Mouse (Mus musculus) neural tube, embryonic 13.5 days (tissue): ENCODE results near the gene Ensa. TPM values are rescaled to one million over a fixed set of nuclear protein-coding genes. Genes with fewer than 3 reads are reported as not detected.

ENCODE experiments used
- ATAC-seq: fragments of 200-750 bp; cut with Nextera tagmentation; 2 replicates; pipeline ENCODE4 v1.8.0; 2017; ENCODE audit warnings: low read depth, mild to moderate bottlenecking, moderate TSS enrichment, moderate library complexity
- H3K27ac ChIP-seq: fragments of 300-500 bp; sonication (generic); replicated peaks from 2 replicates; pipeline ENCODE4 v1.5.1; 2015; ENCODE audit warnings: moderate library complexity, mild to moderate bottlenecking, inconsistent platforms
- H3K27me3 ChIP-seq: fragments of 300-500 bp; sonication (generic); 2 replicates; pipeline ENCODE4 v1.6.1; 2015; ENCODE audit warnings: mild to moderate bottlenecking, inconsistent platforms
- H3K36me3 ChIP-seq: fragments of 300-500 bp; sonication (generic); 2 replicates; pipeline ENCODE4 v1.6.1; 2015; ENCODE audit warnings: mild to moderate bottlenecking, inconsistent platforms
- H3K4me1 ChIP-seq: fragments of 300-500 bp; sonication (generic); replicated peaks from 2 replicates; pipeline ENCODE4 v1.6.1; 2015; ENCODE audit warnings: inconsistent platforms
- H3K4me2 ChIP-seq: fragments of 300-500 bp; sonication (generic); 2 replicates; pipeline ENCODE4 v1.6.1; 2015; ENCODE audit warnings: inconsistent platforms, mild to moderate bottlenecking, moderate library complexity
- H3K4me3 ChIP-seq: fragments of 300-500 bp; sonication (generic); 2 replicates; pipeline ENCODE4 v1.5.1; 2015; ENCODE audit warnings: mild to moderate bottlenecking, inconsistent platforms
- H3K9ac ChIP-seq: fragments of 300-500 bp; sonication (generic); 2 replicates; pipeline ENCODE4 v1.6.1; 2015; ENCODE audit warnings: moderate library complexity, mild to moderate bottlenecking, inconsistent platforms
- H3K9me3 ChIP-seq: fragments of 300-500 bp; sonication (generic); 2 replicates; pipeline ENCODE4 v1.6.1; 2016; ENCODE audit warnings: inconsistent platforms
- WGBS: fragments of 180-500 bp; shearing (Covaris S2); methylation state at CpG from one replicate; pipeline ENCODE4 v1.1.7; 2015; 5-methylcytosine and 5-hydroxymethylcytosine counted together
- polyA plus RNA-seq: library from polyadenylated mRNA; unstranded; fragments of >200 nt; fragmentation: Nextera tagmentation; extraction: Ambion mirVana; gene quantifications from 2 replicates; pipeline ENCODE4 v1.2.1, GENCODE M21; 2015

Ensa gene
- polyA plus RNA-seq, 1 experiment from 2014 or later, result 96.1 TPM

DNA sequence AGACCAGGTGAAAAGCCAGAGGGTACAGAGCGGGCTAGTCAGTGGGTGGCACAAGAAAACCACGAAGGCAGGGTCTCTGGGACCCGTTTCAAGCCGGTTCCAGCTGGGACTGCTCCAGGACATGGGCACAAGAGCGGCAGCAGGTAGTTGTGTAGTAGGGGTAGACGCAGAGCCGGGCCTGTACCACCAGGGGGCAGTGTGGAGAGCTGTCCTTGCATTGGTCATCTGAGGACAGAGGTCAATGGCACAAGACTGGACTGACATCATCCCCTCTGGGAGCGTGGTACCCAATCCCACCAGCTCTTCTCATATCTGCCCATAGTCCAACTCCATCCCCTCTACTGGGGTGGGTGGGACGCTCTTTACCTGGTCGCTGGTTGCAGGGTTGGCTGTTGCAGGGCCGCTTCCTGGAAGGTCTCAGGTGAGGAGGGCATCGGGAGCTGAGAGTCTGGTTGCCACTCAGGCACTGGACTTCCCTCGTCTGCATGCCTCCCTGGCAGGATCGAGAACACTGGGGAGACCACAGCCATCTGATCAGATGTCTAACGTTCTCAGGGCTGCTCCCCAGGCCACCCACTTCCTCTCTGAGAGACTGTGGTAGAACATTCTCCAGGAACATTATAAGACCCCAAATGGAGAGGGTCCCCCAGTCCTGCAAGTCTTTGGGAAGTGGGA is 52.1 kb downstream of the Ensa start:
- peaks cover 53% of the 10 kb centered on the region for H3K4me1 ChIP-seq
- H3K9ac ChIP-seq, result no peak overlapping the region
- ATAC-seq, result no peak
- peaks cover 21% of the 10 kb centered on the region for H3K36me3 ChIP-seq
- H3K27ac ChIP-seq, result no peak overlapping the region
- H3K27me3 ChIP-seq, result no peaks in the 10 kb centered on the region
- H3K4me2 ChIP-seq, result no peak overlapping the region
- 61% methylated on average over 15 of the region's 15 CpGs for WGBS
- H3K9me3 ChIP-seq, result no peaks in the 10 kb centered on the region
- H3K4me3 ChIP-seq, result no peak overlapping the region

DNA sequence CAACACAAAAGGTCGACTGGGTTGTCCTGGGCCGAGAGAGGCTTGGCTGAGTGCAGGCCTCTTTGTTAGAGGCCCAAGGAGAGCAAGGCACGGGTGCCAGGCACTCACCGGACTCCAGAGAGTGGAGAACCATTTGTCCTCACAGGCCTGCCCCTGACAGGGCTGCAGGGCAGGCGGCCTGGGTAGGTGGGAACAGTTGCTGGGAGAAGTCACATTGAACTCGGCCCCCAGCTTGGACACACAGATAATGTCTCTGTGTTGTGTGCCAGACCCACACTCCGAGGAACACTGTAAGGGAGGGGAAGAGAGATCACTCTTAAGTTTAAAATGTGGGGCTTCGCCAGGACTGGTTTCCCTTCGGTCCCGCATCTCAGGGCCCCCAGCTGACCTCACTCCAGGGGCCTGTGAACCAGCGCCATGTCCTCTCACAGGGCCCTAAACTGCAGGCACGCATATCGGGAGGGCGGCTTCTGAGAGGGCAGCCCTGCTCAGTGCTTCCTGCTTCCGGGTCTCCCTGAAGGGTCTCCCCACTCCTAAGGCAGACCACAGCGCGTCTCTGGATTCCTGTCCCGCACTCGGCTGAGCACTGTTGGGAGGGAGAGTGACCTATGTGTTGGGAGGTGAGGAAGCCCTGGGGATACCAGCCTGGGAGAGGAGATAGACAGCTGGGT is 52.8 kb downstream of the Ensa start:
- 85% methylated on average over 19 of the region's 19 CpGs for WGBS
- Histone ChIP-seq H3K27ac (no peak overlapping the region), H3K4me3 (no peak overlapping the region), H3K9ac (no peak overlapping the region), H3K4me1 (peaks cover 48% of the 10 kb centered on the region), H3K36me3 (peaks cover 21% of the 10 kb centered on the region), H3K9me3 (no peaks in the 10 kb centered on the region), H3K27me3 (no peaks in the 10 kb centered on the region), H3K4me2 (no peak overlapping the region)
- no peak for ATAC-seq

DNA sequence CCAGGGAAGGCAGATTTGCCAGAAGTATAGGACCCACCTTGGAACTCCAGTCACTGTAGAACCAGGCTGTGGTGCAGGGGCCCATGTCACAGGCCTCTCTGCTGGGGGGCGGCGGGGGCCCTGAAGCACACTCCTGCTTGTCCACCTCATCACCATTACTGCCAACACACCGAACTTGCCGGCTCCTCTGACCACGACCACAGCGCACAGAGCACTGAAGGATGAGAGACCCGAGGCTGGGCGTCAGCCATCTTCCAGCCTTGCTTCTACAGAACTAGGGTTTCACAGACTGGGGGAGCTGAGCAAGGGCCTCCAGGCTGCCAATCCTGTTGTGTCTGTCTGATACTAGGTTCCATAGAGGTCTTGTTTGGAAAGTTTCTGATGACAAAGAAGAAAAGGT is 54.8 kb downstream of the Ensa start:
- 98% methylated on average over 8 of the region's 8 CpGs for WGBS
- ATAC-seq, result no peak
- no peak overlapping the region for H3K4me2 ChIP-seq
- no peak overlapping the region for H3K9ac ChIP-seq
- no peaks in the 10 kb centered on the region for H3K9me3 ChIP-seq
- peaks cover 28% of the 10 kb centered on the region for H3K4me1 ChIP-seq
- no peak overlapping the region for H3K27ac ChIP-seq
- H3K36me3 ChIP-seq, result peaks cover 10% of the 10 kb centered on the region; the same call in 1 of the 2 replicates
- no peaks in the 10 kb centered on the region for H3K27me3 ChIP-seq
- H3K4me3 ChIP-seq, result no peak overlapping the region

DNA sequence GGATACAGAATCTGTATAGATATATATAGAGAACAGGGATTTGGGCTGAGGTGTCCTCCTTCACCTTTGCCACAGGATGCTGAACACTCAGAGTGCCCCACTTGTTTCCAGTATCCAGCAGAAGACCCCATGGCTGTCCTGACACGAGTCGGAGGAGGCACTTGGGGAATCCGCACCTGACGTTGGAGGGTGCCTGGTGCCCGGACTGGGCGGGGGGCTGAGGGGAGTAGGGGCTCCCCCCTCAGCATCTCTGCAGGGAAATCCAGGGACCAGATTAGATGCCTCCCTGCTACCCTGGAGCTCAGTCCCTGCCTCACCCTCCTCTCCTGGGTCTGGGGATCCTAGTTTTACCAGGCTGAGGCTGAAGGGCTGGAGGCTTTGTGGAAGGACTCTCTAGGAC is 55.9 kb downstream of the Ensa start:
- WGBS, result 89% methylated on average over 6 of the region's 6 CpGs
- ATAC-seq, result no peak
- no peaks in the 10 kb centered on the region for H3K9me3 ChIP-seq
- H3K4me1 ChIP-seq, result peaks cover 17% of the 10 kb centered on the region
- H3K9ac ChIP-seq, result 0 out of 2 replicates have a peak overlapping the region, but pooled peaks have one; percentile 43
- no peak overlapping the region for H3K4me3 ChIP-seq
- 0 out of 2 replicates have a peak overlapping the region, but pooled peaks have one; percentile 24 for H3K27ac ChIP-seq
- no peak overlapping the region for H3K4me2 ChIP-seq
- H3K36me3 ChIP-seq, result peaks cover 10% of the 10 kb centered on the region; the same call in 1 of the 2 replicates
- H3K27me3 ChIP-seq, result no peaks in the 10 kb centered on the region

DNA sequence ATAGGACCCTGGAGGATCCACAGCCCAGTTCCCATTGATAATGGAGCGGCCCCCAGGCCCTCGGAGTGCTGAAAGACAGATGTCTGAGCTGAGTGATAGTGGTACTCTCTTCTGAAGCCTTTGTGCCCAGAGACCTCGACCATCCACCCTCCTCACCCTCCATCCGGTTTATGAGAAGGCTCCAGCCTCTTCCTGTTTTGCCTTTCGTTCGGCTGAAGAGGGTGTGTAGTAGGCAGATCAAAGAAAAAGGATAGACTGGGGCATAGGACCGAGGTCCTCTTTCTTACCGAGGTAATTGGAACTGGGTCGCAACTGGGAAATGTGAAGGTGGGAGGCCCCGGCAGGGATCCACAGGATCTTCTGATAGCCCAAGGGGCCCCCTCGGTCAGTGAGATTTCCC is 56.6 kb downstream of the Ensa start:
- 44% methylated on average over 11 of the region's 11 CpGs for WGBS
- H3K9ac ChIP-seq, result no peak overlapping the region
- no peak for ATAC-seq

More for the DNA sequence above, 56.6 kb downstream of the Ensa start:
- H3K36me3 ChIP-seq, result peaks cover 10% of the 10 kb centered on the region; the same call in 1 of the 2 replicates
- no peaks in the 10 kb centered on the region for H3K27me3 ChIP-seq
- H3K4me2 ChIP-seq, result no peak overlapping the region
- no peak overlapping the region for H3K4me3 ChIP-seq
- H3K27ac ChIP-seq, result 0 out of 2 replicates have a peak overlapping the region, but pooled peaks have one; percentile 24
- H3K9me3 ChIP-seq, result no peaks in the 10 kb centered on the region
- peaks cover 21% of the 10 kb centered on the region for H3K4me1 ChIP-seq

Other genes starting within 250 kb of the Ensa start
- gene 4930558C23Rik, start 222.2 kb upstream of the Ensa start, polyA plus RNA-seq, result not detected in 2 replicates
- gene Arnt, start 190.6 kb upstream of the Ensa start, polyA plus RNA-seq, result 19.2 and 22.7 TPM in 2 replicates
- 13.3 and 19.2 TPM in 2 replicates for gene Ctsk, start 125.7 kb upstream of the Ensa start, polyA plus RNA-seq
- 17.7 and 18.9 TPM in 2 replicates for gene Ctss, start 98.2 kb upstream of the Ensa start, polyA plus RNA-seq
- gene Hormad1, start 65.3 kb upstream of the Ensa start, polyA plus RNA-seq, result not detected in 2 replicates
- 33.6 and 34.3 TPM in 2 replicates for gene Golph3l, start 36.1 kb upstream of the Ensa start, polyA plus RNA-seq
- gene Mcl1, start 33.8 kb downstream of the Ensa start, polyA plus RNA-seq, result 57.1 and 58.8 TPM in 2 replicates
- 0.71 and 1.4 TPM in 2 replicates for gene Adamtsl4, start 62.9 kb downstream of the Ensa start, polyA plus RNA-seq
- 13.1 and 16.6 TPM in 2 replicates for gene Ecm1, start 114.6 kb downstream of the Ensa start, polyA plus RNA-seq
- gene Tars2, start 135.2 kb downstream of the Ensa start, polyA plus RNA-seq, result 36.9 and 39.2 TPM in 2 replicates
- gene Rprd2, start 193.9 kb downstream of the Ensa start, polyA plus RNA-seq, result 22.6 and 26.5 TPM in 2 replicates
- 36.1 and 40.0 TPM in 2 replicates for gene Prpf3, start 230.9 kb downstream of the Ensa start, polyA plus RNA-seq
- 327 and 348 TPM in 2 replicates for gene Mrps21, start 246.5 kb downstream of the Ensa start, polyA plus RNA-seq